Mouse (Mus musculus) CH12F3 (cell line): ENCODE measurements around the gene Gtpbp3.

ENCODE experiments used
- in situ Hi-C: fragments of 300-500 bp; cut with MboI; formaldehyde crosslinking; loops from 2 replicates; pipeline ENCODE4 v1.14.3; 2020; ENCODE audit warnings: low sequenced_read_pairs

The Gtpbp3 gene

GRCm38 (mm10) chr8:71487691-71488445, at the start of gene Gtpbp3:
Gene Gtpbp3, plus strand, starts transcription at chr8:71488103.
- in situ Hi-C loops = no loop called here

- in situ Hi-C loops = no loop called here
These were observed 46.5 kb upstream of the Gtpbp3 start for GRCm38 (mm10) chr8:71441404-71441803.

- in situ Hi-C loops = no loop called here
These were observed 42.8 kb upstream of the Gtpbp3 start for GRCm38 (mm10) chr8:71445096-71445495.

GRCm38 (mm10) chr8:71451337-71451736, 36.6 kb upstream of the Gtpbp3 start:
- in situ Hi-C loops = no loop called here

GRCm38 (mm10) chr8:71451777-71452176, 36.1 kb upstream of the Gtpbp3 start:
- in situ Hi-C loops = no loop called here

- in situ Hi-C loops = no loop called here
These were observed 35.2 kb upstream of the Gtpbp3 start for GRCm38 (mm10) chr8:71452669-71453068.

- in situ Hi-C loops = no loop called here
These were observed 33.2 kb upstream of the Gtpbp3 start for GRCm38 (mm10) chr8:71454668-71455067.

GRCm38 (mm10) chr8:71456906-71457305, 31.0 kb upstream of the Gtpbp3 start:
- in situ Hi-C loops = no loop called here

- in situ Hi-C loops = no loop called here
These were observed 30.1 kb upstream of the Gtpbp3 start for GRCm38 (mm10) chr8:71457659-71458270.

GRCm38 (mm10) chr8:71460716-71461115, 27.2 kb upstream of the Gtpbp3 start:
- in situ Hi-C loops = no loop called here

- in situ Hi-C loops = no loop called here
These were observed 26.6 kb upstream of the Gtpbp3 start for GRCm38 (mm10) chr8:71461152-71461840.

GRCm38 (mm10) chr8:71462191-71462590, 25.7 kb upstream of the Gtpbp3 start:
- in situ Hi-C loops = no loop called here

GRCm38 (mm10) chr8:71462786-71463185, 25.1 kb upstream of the Gtpbp3 start:
- in situ Hi-C loops = no loop called here

- in situ Hi-C loops = no loop called here
These were observed 24.5 kb upstream of the Gtpbp3 start, which contains the start of gene Abhd8 for GRCm38 (mm10) chr8:71463188-71464033. Gene Abhd8, minus strand, starts transcription at chr8:71463655.

- in situ Hi-C loops = no loop called here
These were observed 23.1 kb upstream of the Gtpbp3 start, which contains the start of gene Mrpl34 for GRCm38 (mm10) chr8:71464513-71465500. Gene Mrpl34, plus strand, starts transcription at chr8:71464959.

- in situ Hi-C loops = no loop called here
These were observed 22.2 kb upstream of the Gtpbp3 start for GRCm38 (mm10) chr8:71465733-71466132.

GRCm38 (mm10) chr8:71466198-71466597, 21.7 kb upstream of the Gtpbp3 start:
- in situ Hi-C loops = no loop called here

GRCm38 (mm10) chr8:71467201-71467600, 20.7 kb upstream of the Gtpbp3 start:
- in situ Hi-C loops = no loop called here

- in situ Hi-C loops = no loop called here
These were observed 19.9 kb upstream of the Gtpbp3 start for GRCm38 (mm10) chr8:71468001-71468400.

GRCm38 (mm10) chr8:71468916-71469315, 19.0 kb upstream of the Gtpbp3 start, which contains the start of gene Dda1:
Gene Dda1, plus strand, starts transcription at chr8:71469199.
- in situ Hi-C loops = no loop called here
